Mouse (Mus musculus): Measurements from ENCODE around the gene Cd300ld3.

Gene Cd300ld3

GRCm38 (mm10) chr11:115048259-115048658 is at the start of gene Cd300ld3:
TSS of gene Cd300ld3 (minus strand) at chr11:115048409.
- peak; percentile 25 for DNase-seq

- no peak for DNase-seq
Observed at GRCm38 (mm10) chr11:115092140-115092539, 43.9 kb upstream of the Cd300ld3 start.

- peak; percentile 76 for DNase-seq
Observed at GRCm38 (mm10) chr11:115091362-115091901, 43.2 kb upstream of the Cd300ld3 start, which contains the start of gene Rab37. TSS of gene Rab37 (plus strand) at chr11:115091431.

GRCm38 (mm10) chr11:115089853-115090252 is 41.6 kb upstream of the Cd300ld3 start:
- no peak for DNase-seq

GRCm38 (mm10) chr11:115086213-115086612 is 38.0 kb upstream of the Cd300ld3 start:
- no peak for DNase-seq

GRCm38 (mm10) chr11:115085064-115085463 is 36.9 kb upstream of the Cd300ld3 start:
- DNase-seq = no peak

GRCm38 (mm10) chr11:115084595-115084994 is 36.4 kb upstream of the Cd300ld3 start:
- DNase-seq = no peak

- peak; percentile 88 for DNase-seq
Observed at GRCm38 (mm10) chr11:115083376-115084139, 35.3 kb upstream of the Cd300ld3 start.

- DNase-seq = no peak
Observed at GRCm38 (mm10) chr11:115082196-115082595, 34.0 kb upstream of the Cd300ld3 start.

GRCm38 (mm10) chr11:115081373-115081772 is 33.2 kb upstream of the Cd300ld3 start:
- DNase-seq = no peak

GRCm38 (mm10) chr11:115080886-115081285 is 32.7 kb upstream of the Cd300ld3 start:
- peak; percentile 70 for DNase-seq

GRCm38 (mm10) chr11:115078680-115079079 is 30.5 kb upstream of the Cd300ld3 start:
- no peak for DNase-seq

- no peak for DNase-seq
Observed at GRCm38 (mm10) chr11:115077436-115077835, 29.2 kb upstream of the Cd300ld3 start.

- DNase-seq = no peak
Observed at GRCm38 (mm10) chr11:115075859-115076258, 27.6 kb upstream of the Cd300ld3 start.

- no peak for DNase-seq
Observed at GRCm38 (mm10) chr11:115075407-115075806, 27.2 kb upstream of the Cd300ld3 start.

GRCm38 (mm10) chr11:115073002-115073401 is 24.8 kb upstream of the Cd300ld3 start:
- DNase-seq = no peak

GRCm38 (mm10) chr11:115071631-115072294 is 23.6 kb upstream of the Cd300ld3 start:
- no peak for DNase-seq

GRCm38 (mm10) chr11:115071015-115071551 is 22.9 kb upstream of the Cd300ld3 start:
- no peak for DNase-seq

GRCm38 (mm10) chr11:115066768-115067167 is 18.6 kb upstream of the Cd300ld3 start:
- DNase-seq = no peak

- DNase-seq = no peak
Observed at GRCm38 (mm10) chr11:115062077-115062476, 13.9 kb upstream of the Cd300ld3 start, which contains the start of gene Cd300e. TSS of gene Cd300e (minus strand) at chr11:115062177.

GRCm38 (mm10) chr11:115059797-115060196 is 11.6 kb upstream of the Cd300ld3 start:
- no peak for DNase-seq

GRCm38 (mm10) chr11:115058701-115059100 is 10.5 kb upstream of the Cd300ld3 start:
- DNase-seq = no peak

GRCm38 (mm10) chr11:115054537-115054936 is 6.3 kb upstream of the Cd300ld3 start:
- no peak for DNase-seq

- no peak for DNase-seq
Observed at GRCm38 (mm10) chr11:115052991-115053390, 4.8 kb upstream of the Cd300ld3 start.

Data from cerebellum, adult 8-10 months (tissue).